Mouse (Mus musculus) megakaryocyte, embryonic 14.5 days (primary cell): ENCODE data around the gene Agbl1.

ENCODE experiments used
- FLI1 ChIP-seq: IDR thresholded peaks from 2 replicates; pipeline ENCODE4 v1.6.1; 2012; ENCODE audit warnings: low read length, inconsistent platforms, mixed read lengths
- GATA1 ChIP-seq: IDR thresholded peaks from 3 replicates; pipeline ENCODE4 v1.6.1; 2012; ENCODE audit warnings: mixed read lengths, low read length, inconsistent platforms, borderline replicate concordance

- TF ChIP-seq GATA1 = no peak
- TF ChIP-seq FLI1 = no peak
These were observed 705.5 kb downstream of the Agbl1 start for GRCm38 (mm10) chr7:76935219-76935618.
